Mouse (Mus musculus): ENCODE measurements at regions not wholly inside any gene's neighbourhood (a gene's known extent, or its start where the extent isn't known, plus 50 kb on each side); places are given as distances from the start of the nearest gene placed in this dataset.

GRCm38 (mm10) chr10:126664408-126665083, 236.6 kb downstream of the Atp23 start:
- no peak for TF ChIP-seq EP300 (IDR thresholded peaks at IDR 0.05; ENCODE audit: insufficient read depth, low read depth, low read length)
- no peak for TF ChIP-seq CTCF (IDR thresholded peaks at IDR 0.05; ENCODE audit: low read depth, low read length)
- no peak for TF ChIP-seq POLR2A (IDR thresholded peaks at IDR 0.05; ENCODE audit: insufficient read depth, low read length)
- Histone ChIP-seq H3K4me1 (ENCODE audit: control insufficient read depth, insufficient read depth, low read length) (no peaks in the 10 kb centered on the region), H3K27ac (ENCODE audit: insufficient read depth, low read length) (no peak overlapping the region), H3K36me3 (ENCODE audit: control insufficient read depth, insufficient read depth, low read length, poor library complexity, severe bottlenecking) (no peaks in the 10 kb centered on the region), H3K9ac (ENCODE audit: low read depth, poor library complexity, severe bottlenecking) (no peak overlapping the region), H3K4me3 (ENCODE audit: low read depth, low read length) (no peak overlapping the region), H3K9me3 (replicated peaks; ENCODE audit: control insufficient read depth, insufficient read depth, low read length, poor library complexity, severe bottlenecking) (no peaks in the 10 kb centered on the region), H3K27me3 (ENCODE audit: control insufficient read depth, insufficient read depth, low read length, poor library complexity, severe bottlenecking) (no peaks in the 10 kb centered on the region)

- Histone ChIP-seq H3K9me3 (replicated peaks; ENCODE audit: control insufficient read depth, insufficient read depth, low read length, poor library complexity, severe bottlenecking) (no peaks in the 10 kb centered on the region), H3K27ac (ENCODE audit: insufficient read depth, low read length) (no peak overlapping the region), H3K4me1 (ENCODE audit: control insufficient read depth, insufficient read depth, low read length) (no peaks in the 10 kb centered on the region), H3K27me3 (ENCODE audit: control insufficient read depth, insufficient read depth, low read length, poor library complexity, severe bottlenecking) (no peaks in the 10 kb centered on the region), H3K9ac (ENCODE audit: low read depth, poor library complexity, severe bottlenecking) (no peak overlapping the region), H3K36me3 (ENCODE audit: control insufficient read depth, insufficient read depth, low read length, poor library complexity, severe bottlenecking) (no peaks in the 10 kb centered on the region), H3K4me3 (ENCODE audit: low read depth, low read length) (no peak overlapping the region)
- TF ChIP-seq EP300 (IDR thresholded peaks at IDR 0.05; ENCODE audit: insufficient read depth, low read depth, low read length), result no peak
- no peak for TF ChIP-seq POLR2A (IDR thresholded peaks at IDR 0.05; ENCODE audit: insufficient read depth, low read length)
- peak; percentile 80 for TF ChIP-seq CTCF (IDR thresholded peaks at IDR 0.05; ENCODE audit: low read depth, low read length)
These were observed 237.6 kb downstream of the Atp23 start for GRCm38 (mm10) chr10:126663461-126664013.

- H3K36me3 ChIP-seq (ENCODE audit: control insufficient read depth, insufficient read depth, low read length, poor library complexity, severe bottlenecking), result no peaks in the 10 kb centered on the region
- H3K9me3 ChIP-seq (replicated peaks; ENCODE audit: control insufficient read depth, insufficient read depth, low read length, poor library complexity, severe bottlenecking), result no peaks in the 10 kb centered on the region
- H3K27ac ChIP-seq (ENCODE audit: insufficient read depth, low read length), result no peak overlapping the region
- no peaks in the 10 kb centered on the region for H3K4me1 ChIP-seq (ENCODE audit: control insufficient read depth, insufficient read depth, low read length)
- H3K9ac ChIP-seq (ENCODE audit: low read depth, poor library complexity, severe bottlenecking), result no peak overlapping the region
- no peaks in the 10 kb centered on the region for H3K27me3 ChIP-seq (ENCODE audit: control insufficient read depth, insufficient read depth, low read length, poor library complexity, severe bottlenecking)
- TF ChIP-seq EP300 (IDR thresholded peaks at IDR 0.05; ENCODE audit: insufficient read depth, low read depth, low read length) (no peak), POLR2A (IDR thresholded peaks at IDR 0.05; ENCODE audit: insufficient read depth, low read length) (no peak), CTCF (IDR thresholded peaks at IDR 0.05; ENCODE audit: low read depth, low read length) (no peak)
- H3K4me3 ChIP-seq (ENCODE audit: low read depth, low read length), result no peak overlapping the region
These were observed 238.4 kb downstream of the Atp23 start for GRCm38 (mm10) chr10:126662765-126663164.

GRCm38 (mm10) chr10:126661095-126661615, 240.0 kb downstream of the Atp23 start:
- no peak for TF ChIP-seq POLR2A (IDR thresholded peaks at IDR 0.05; ENCODE audit: insufficient read depth, low read length)
- no peak overlapping the region for H3K9ac ChIP-seq (ENCODE audit: low read depth, poor library complexity, severe bottlenecking)
- no peaks in the 10 kb centered on the region for H3K4me1 ChIP-seq (ENCODE audit: control insufficient read depth, insufficient read depth, low read length)
- H3K27me3 ChIP-seq (ENCODE audit: control insufficient read depth, insufficient read depth, low read length, poor library complexity, severe bottlenecking), result no peaks in the 10 kb centered on the region
- H3K9me3 ChIP-seq (replicated peaks; ENCODE audit: control insufficient read depth, insufficient read depth, low read length, poor library complexity, severe bottlenecking), result no peaks in the 10 kb centered on the region
- H3K27ac ChIP-seq (ENCODE audit: insufficient read depth, low read length), result no peak overlapping the region
- H3K4me3 ChIP-seq (ENCODE audit: low read depth, low read length), result no peak overlapping the region
- no peaks in the 10 kb centered on the region for H3K36me3 ChIP-seq (ENCODE audit: control insufficient read depth, insufficient read depth, low read length, poor library complexity, severe bottlenecking)

GRCm38 (mm10) chr10:126660024-126660423, 241.1 kb downstream of the Atp23 start:
- Histone ChIP-seq H3K4me3 (ENCODE audit: low read depth, low read length) (no peak overlapping the region), H3K9me3 (replicated peaks; ENCODE audit: control insufficient read depth, insufficient read depth, low read length, poor library complexity, severe bottlenecking) (no peaks in the 10 kb centered on the region), H3K4me1 (ENCODE audit: control insufficient read depth, insufficient read depth, low read length) (no peaks in the 10 kb centered on the region), H3K36me3 (ENCODE audit: control insufficient read depth, insufficient read depth, low read length, poor library complexity, severe bottlenecking) (no peaks in the 10 kb centered on the region), H3K27me3 (ENCODE audit: control insufficient read depth, insufficient read depth, low read length, poor library complexity, severe bottlenecking) (no peaks in the 10 kb centered on the region), H3K27ac (ENCODE audit: insufficient read depth, low read length) (no peak overlapping the region), H3K9ac (ENCODE audit: low read depth, poor library complexity, severe bottlenecking) (no peak overlapping the region)
- TF ChIP-seq CTCF (IDR thresholded peaks at IDR 0.05; ENCODE audit: low read depth, low read length) (no peak), POLR2A (IDR thresholded peaks at IDR 0.05; ENCODE audit: insufficient read depth, low read length) (no peak), EP300 (IDR thresholded peaks at IDR 0.05; ENCODE audit: insufficient read depth, low read depth, low read length) (no peak)

- no peak for TF ChIP-seq POLR2A (IDR thresholded peaks at IDR 0.05; ENCODE audit: insufficient read depth, low read length)
- TF ChIP-seq CTCF (IDR thresholded peaks at IDR 0.05; ENCODE audit: low read depth, low read length), result no peak
- no peak for TF ChIP-seq EP300 (IDR thresholded peaks at IDR 0.05; ENCODE audit: insufficient read depth, low read depth, low read length)
These were observed 248.5 kb downstream of the Atp23 start for GRCm38 (mm10) chr10:126652693-126653092.

More at GRCm38 (mm10) chr10:126652693-126653092, 248.5 kb downstream of the Atp23 start:
- H3K4me1 ChIP-seq (ENCODE audit: control insufficient read depth, insufficient read depth, low read length), result no peaks in the 10 kb centered on the region
- no peak overlapping the region for H3K9ac ChIP-seq (ENCODE audit: low read depth, poor library complexity, severe bottlenecking)
- no peaks in the 10 kb centered on the region for H3K36me3 ChIP-seq (ENCODE audit: control insufficient read depth, insufficient read depth, low read length, poor library complexity, severe bottlenecking)
- H3K4me3 ChIP-seq (ENCODE audit: low read depth, low read length), result no peak overlapping the region
- H3K27me3 ChIP-seq (ENCODE audit: control insufficient read depth, insufficient read depth, low read length, poor library complexity, severe bottlenecking), result no peaks in the 10 kb centered on the region
- H3K27ac ChIP-seq (ENCODE audit: insufficient read depth, low read length), result no peak overlapping the region
- H3K9me3 ChIP-seq (replicated peaks; ENCODE audit: control insufficient read depth, insufficient read depth, low read length, poor library complexity, severe bottlenecking), result no peaks in the 10 kb centered on the region
